Mouse (Mus musculus) intestine, embryonic 14.5 days (tissue): ENCODE measurements around the gene Zfp658. TPM values are rescaled to one million over a fixed set of nuclear protein-coding genes. Genes with fewer than 3 reads are reported as not detected.

Source experiments
- ATAC-seq: fragments of 200-750 bp; cut with Nextera tagmentation; replicated peaks from 2 replicates; pipeline ENCODE4 v1.8.0; 2017; ENCODE audit warnings: low read depth, moderate number of reproducible peaks, moderate TSS enrichment, moderate library complexity; ENCODE audit not compliant: low FRiP score, low TSS enrichment
- DNase-seq: peaks from one replicate; pipeline ENCODE4 v3.0.0-alpha.2; 2018; ENCODE audit warnings: low spot score
- H3K27ac ChIP-seq: fragments of 300-500 bp; sonication (generic); 2 replicates; pipeline ENCODE4 v1.5.1; 2014; ENCODE audit warnings: low read depth, mild to moderate bottlenecking, control low read depth
- H3K27me3 ChIP-seq: fragments of 300-500 bp; sonication (generic); replicated peaks from 2 replicates; pipeline ENCODE4 v1.6.1; 2014; ENCODE audit warnings: low read length, control low read depth; ENCODE audit not compliant: control insufficient read depth, insufficient read depth
- H3K36me3 ChIP-seq: fragments of 300-500 bp; sonication (generic); 2 replicates; pipeline ENCODE4 v1.6.1; 2014; ENCODE audit warnings: low read length, control low read depth; ENCODE audit not compliant: control insufficient read depth, insufficient read depth
- H3K4me1 ChIP-seq: fragments of 300-500 bp; sonication (generic); replicated peaks from 2 replicates; pipeline ENCODE4 v1.6.1; 2014; ENCODE audit warnings: low read length, control low read depth, mixed read lengths; ENCODE audit not compliant: control insufficient read depth, insufficient read depth
- H3K4me2 ChIP-seq: fragments of 300-500 bp; sonication (generic); 2 replicates; pipeline ENCODE4 v1.6.1; 2014; ENCODE audit warnings: low read length
- H3K4me3 ChIP-seq: fragments of 300-500 bp; sonication (generic); 2 replicates; pipeline ENCODE4 v1.5.1; 2014; ENCODE audit warnings: low read depth, low read length, control low read depth, mixed read lengths
- H3K9ac ChIP-seq: fragments of 300-500 bp; sonication (generic); 2 replicates; pipeline ENCODE4 v1.6.1; 2014; ENCODE audit warnings: mild to moderate bottlenecking, low read length
- H3K9me3 ChIP-seq: fragments of 300-500 bp; sonication (generic); 2 replicates; pipeline ENCODE4 v1.6.1; 2016; ENCODE audit warnings: low read length, control low read depth; ENCODE audit not compliant: control insufficient read depth
- WGBS: fragments of 180-500 bp; shearing (Covaris S2); extraction: QIAGEN DNeasy Blood & Tissue Kit; methylation state at CpG from one replicate; pipeline ENCODE4 v1.1.7; 2014; 5-methylcytosine and 5-hydroxymethylcytosine counted together
- polyA plus RNA-seq: library from polyadenylated mRNA; unstranded; fragments of >200 nt; fragmentation: Nextera tagmentation; extraction: Ambion mirVana; gene quantifications from 2 replicates; pipeline ENCODE4 v1.2.1, GENCODE M21; 2014

Zfp658 gene
- polyA plus RNA-seq, 1 experiment from 2014 or later: 3.4 TPM

DNA sequence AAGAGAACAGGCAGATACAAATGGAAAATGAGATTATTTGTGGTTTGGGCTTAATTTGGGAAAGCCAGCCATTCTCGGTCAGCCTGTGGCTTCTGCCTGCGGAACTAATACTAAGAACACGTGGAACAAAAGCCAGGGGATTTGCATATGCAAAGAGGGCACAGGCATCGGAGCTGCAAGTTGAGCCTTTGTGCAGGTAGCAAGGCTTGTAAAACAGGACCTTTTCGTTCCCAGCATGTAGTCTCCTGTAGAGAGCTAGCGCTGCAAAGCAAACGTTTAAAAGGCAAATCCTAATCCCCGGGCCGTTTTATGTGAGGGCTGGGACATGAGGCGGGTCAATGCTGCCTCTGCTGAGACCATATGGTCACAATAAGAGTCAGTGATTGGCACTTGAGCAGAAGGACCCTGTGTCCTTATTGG is 605 bp downstream of the Zfp658 start:
- H3K4me3 ChIP-seq: peak overlapping the region; percentile 83
- no peaks in the 10 kb centered on the region for H3K9me3 ChIP-seq
- ATAC-seq: no peak
- H3K36me3 ChIP-seq: peaks cover 22% of the 10 kb centered on the region
- DNase-seq: no peak
- H3K4me1 ChIP-seq: peaks cover 9% of the 10 kb centered on the region
- WGBS: under 1% methylated on average over 10 of the region's 10 CpGs
- H3K27ac ChIP-seq: peak overlapping the region; percentile 84
- no peaks in the 10 kb centered on the region for H3K27me3 ChIP-seq
- H3K9ac ChIP-seq: peak overlapping the region; percentile 78
- peak overlapping the region; percentile 80 for H3K4me2 ChIP-seq

DNA sequence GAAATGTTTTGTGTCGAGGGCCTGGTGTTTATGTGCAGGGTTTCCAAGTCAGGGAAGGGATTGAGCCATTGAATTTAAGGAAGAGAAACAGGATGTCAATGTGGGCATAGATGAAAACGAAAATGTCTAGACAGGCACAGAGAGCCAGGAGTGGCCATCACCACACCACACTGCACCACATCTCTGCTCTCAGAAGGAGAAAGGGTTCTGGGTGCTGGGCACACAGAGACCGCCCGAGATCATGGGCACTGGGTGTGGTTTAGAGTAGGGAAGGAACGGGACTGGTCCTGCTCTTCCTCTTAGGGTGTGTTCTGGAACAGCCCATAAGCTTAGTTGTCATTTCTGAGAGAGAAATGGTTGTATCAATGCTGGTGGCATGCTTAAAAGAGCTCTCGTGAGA is 1.2 kb downstream of the Zfp658 start:
- H3K4me2 ChIP-seq: peak overlapping the region; percentile 80
- H3K4me3 ChIP-seq: peak overlapping the region; percentile 83
- peaks cover 9% of the 10 kb centered on the region for H3K4me1 ChIP-seq
- DNase-seq: no peak
- H3K9me3 ChIP-seq: no peaks in the 10 kb centered on the region
- 60% methylated on average over 6 of the region's 6 CpGs for WGBS
- H3K9ac ChIP-seq: peak overlapping the region; percentile 78
- peaks cover 29% of the 10 kb centered on the region for H3K36me3 ChIP-seq
- no peak overlapping the region for H3K27ac ChIP-seq
- no peaks in the 10 kb centered on the region for H3K27me3 ChIP-seq
- ATAC-seq: no peak

DNA sequence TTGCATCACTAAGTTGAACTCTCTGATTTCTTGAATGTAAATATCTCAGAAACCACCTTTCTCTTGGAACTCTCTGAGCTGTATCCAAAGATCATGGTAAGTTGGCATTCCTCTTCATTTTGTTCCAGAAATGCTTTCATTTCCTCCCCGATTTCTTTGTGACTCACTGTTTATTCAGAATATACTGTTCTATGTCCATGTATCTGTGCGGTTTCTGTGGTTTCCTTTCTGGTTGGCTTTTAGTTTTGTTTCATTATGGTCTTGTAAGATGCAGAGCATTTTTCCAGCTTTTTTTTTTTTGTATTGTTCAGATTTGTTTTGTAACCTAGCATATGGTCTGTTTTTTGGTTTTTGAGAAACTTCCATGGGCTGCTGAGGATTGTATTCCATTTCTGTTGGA is 9.2 kb downstream of the Zfp658 start:
- H3K27ac ChIP-seq: no peak overlapping the region
- H3K4me2 ChIP-seq: no peak overlapping the region
- no peaks in the 10 kb centered on the region for H3K4me1 ChIP-seq
- WGBS: 90% methylated on average over 2 of the region's 2 CpGs
- H3K4me3 ChIP-seq: no peak overlapping the region
- H3K9me3 ChIP-seq: no peaks in the 10 kb centered on the region
- no peaks in the 10 kb centered on the region for H3K27me3 ChIP-seq
- H3K36me3 ChIP-seq: peaks cover 80% of the 10 kb centered on the region
- DNase-seq: no peak
- ATAC-seq: no peak
- no peak overlapping the region for H3K9ac ChIP-seq

GRCm38 (mm10) chr7:43579440-43580171 is 17.6 kb downstream of the Zfp658 start, which contains the start of gene Zfp719:
TSS of gene Zfp719 (plus strand) at chr7:43579610.
- DNase-seq (peak; percentile 90), ATAC-seq (peak; percentile 98)
- Histone ChIP-seq H3K9ac (peak within 1 kb of the TSS; percentile 74), H3K4me1 (peaks cover 5% of the 10 kb centered on the region; the same call in 1 of the 2 replicates), H3K9me3 (no peaks in the 10 kb centered on the region), H3K4me3 (peak within 1 kb of the TSS; percentile 69), H3K36me3 (peaks cover 20% of the 10 kb centered on the region), H3K27me3 (no peaks in the 10 kb centered on the region), H3K4me2 (peak within 1 kb of the TSS; percentile 82), H3K27ac (peak within 1 kb of the TSS; percentile 87)
- under 1% methylated on average over 37 of the region's 37 CpGs for WGBS

DNA sequence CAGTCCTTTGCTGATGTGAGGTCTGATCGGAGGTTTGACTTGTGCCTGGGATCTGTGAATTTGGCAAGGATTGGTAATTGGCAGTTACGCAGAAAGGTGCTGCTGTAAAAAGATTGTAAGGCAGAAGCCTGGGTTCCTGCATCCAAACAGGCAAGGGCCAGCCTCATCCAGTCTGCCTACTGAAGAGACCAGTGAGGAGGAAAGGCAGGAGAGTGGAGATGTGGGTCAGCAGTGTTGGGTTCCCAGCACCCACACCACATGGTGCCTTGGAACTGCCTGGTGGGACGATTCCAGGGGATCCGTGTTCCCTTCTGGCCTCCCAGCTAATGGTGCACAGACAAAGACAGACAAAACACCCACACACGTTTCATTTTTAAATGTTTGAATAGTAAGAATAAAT is 18.5 kb downstream of the Zfp658 start:
- WGBS: 61% methylated on average over 5 of the region's 5 CpGs
- H3K9ac ChIP-seq: peak overlapping the region; percentile 74
- no peaks in the 10 kb centered on the region for H3K9me3 ChIP-seq
- peak overlapping the region; percentile 82 for H3K4me2 ChIP-seq
- H3K4me1 ChIP-seq: peaks cover 5% of the 10 kb centered on the region; the same call in 1 of the 2 replicates
- peak overlapping the region; percentile 69 for H3K4me3 ChIP-seq
- peaks cover 24% of the 10 kb centered on the region for H3K36me3 ChIP-seq
- H3K27me3 ChIP-seq: no peaks in the 10 kb centered on the region
- DNase-seq (no peak), ATAC-seq (no peak)
- no peak overlapping the region for H3K27ac ChIP-seq

DNA sequence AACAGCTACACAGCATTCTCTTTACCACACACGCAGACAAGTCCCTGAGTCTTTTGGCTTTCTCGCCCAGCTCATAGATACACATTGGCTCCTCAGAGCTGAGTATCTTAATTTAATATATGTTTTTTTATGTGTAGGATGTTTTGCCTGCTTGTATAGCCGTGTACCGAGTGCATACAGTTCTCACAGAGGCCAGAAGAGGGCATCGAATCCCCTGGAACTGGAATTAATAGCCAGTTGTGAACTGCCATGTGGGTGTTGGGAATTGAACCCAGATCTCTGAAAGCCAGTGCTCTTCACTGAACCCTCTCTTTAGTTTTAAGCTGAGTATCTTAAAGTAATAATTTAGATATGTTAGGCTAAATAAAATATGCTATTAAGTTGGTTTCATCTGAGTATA is 22.7 kb downstream of the Zfp658 start:
- DNase-seq: no peak

GRCm38 (mm10) chr7:43601884-43602283 is 39.8 kb downstream of the Zfp658 start:
- no peak overlapping the region for H3K9ac ChIP-seq
- H3K9me3 ChIP-seq: no peaks in the 10 kb centered on the region
- H3K4me2 ChIP-seq: no peak overlapping the region
- WGBS: 26% methylated on average over 5 of the region's 5 CpGs
- 0 out of 2 replicates have a peak, but pooled peaks cover 3% of the 10 kb centered on the region for H3K4me1 ChIP-seq
- no peak overlapping the region for H3K27ac ChIP-seq
- DNase-seq (no peak), ATAC-seq (no peak)
- no peaks in the 10 kb centered on the region for H3K36me3 ChIP-seq
- no peak overlapping the region for H3K4me3 ChIP-seq
- H3K27me3 ChIP-seq: no peaks in the 10 kb centered on the region

More for the DNA sequence above, 22.7 kb downstream of the Zfp658 start:
- no peak overlapping the region for H3K4me2 ChIP-seq
- no peaks in the 10 kb centered on the region for H3K27me3 ChIP-seq
- WGBS: 90% methylated on average over 5 of the region's 5 CpGs
- H3K4me1 ChIP-seq: peaks cover 5% of the 10 kb centered on the region; the same call in 1 of the 2 replicates
- H3K36me3 ChIP-seq: peaks cover 58% of the 10 kb centered on the region
- H3K4me3 ChIP-seq: no peak overlapping the region
- no peak overlapping the region for H3K27ac ChIP-seq
- ATAC-seq: no peak
- no peaks in the 10 kb centered on the region for H3K9me3 ChIP-seq
- H3K9ac ChIP-seq: no peak overlapping the region

GRCm38 (mm10) chr7:43606896-43607742 is 45.1 kb downstream of the Zfp658 start, which contains the start of gene Zfp819:
TSS of gene Zfp819 (plus strand) at chr7:43607169.
- no peak within 1 kb of the TSS for H3K27ac ChIP-seq
- peak within 1 kb of the TSS; percentile 36 for H3K4me3 ChIP-seq
- no peaks in the 10 kb centered on the region for H3K36me3 ChIP-seq
- H3K27me3 ChIP-seq: no peaks in the 10 kb centered on the region
- no peaks in the 10 kb centered on the region for H3K4me1 ChIP-seq
- H3K9ac ChIP-seq: no peak within 1 kb of the TSS
- peak within 1 kb of the TSS; percentile 60 for H3K4me2 ChIP-seq
- H3K9me3 ChIP-seq: no peaks in the 10 kb centered on the region
- peak; percentile 77 for DNase-seq
- peak; percentile 75 for ATAC-seq
- 16% methylated on average over 41 of the region's 41 CpGs for WGBS
